Mouse (Mus musculus): ENCODE results near the gene Mmgt2. TPM values are rescaled to one million over a fixed set of nuclear protein-coding genes. Genes with fewer than 3 reads are reported as not detected.
A peak's percentile ranks its signal among the peaks of the same experiment; 100 is the strongest.

Gene Mmgt2
- polyA plus RNA-seq, 1 experiment from 2014 or later, result 36.8 TPM

DNA sequence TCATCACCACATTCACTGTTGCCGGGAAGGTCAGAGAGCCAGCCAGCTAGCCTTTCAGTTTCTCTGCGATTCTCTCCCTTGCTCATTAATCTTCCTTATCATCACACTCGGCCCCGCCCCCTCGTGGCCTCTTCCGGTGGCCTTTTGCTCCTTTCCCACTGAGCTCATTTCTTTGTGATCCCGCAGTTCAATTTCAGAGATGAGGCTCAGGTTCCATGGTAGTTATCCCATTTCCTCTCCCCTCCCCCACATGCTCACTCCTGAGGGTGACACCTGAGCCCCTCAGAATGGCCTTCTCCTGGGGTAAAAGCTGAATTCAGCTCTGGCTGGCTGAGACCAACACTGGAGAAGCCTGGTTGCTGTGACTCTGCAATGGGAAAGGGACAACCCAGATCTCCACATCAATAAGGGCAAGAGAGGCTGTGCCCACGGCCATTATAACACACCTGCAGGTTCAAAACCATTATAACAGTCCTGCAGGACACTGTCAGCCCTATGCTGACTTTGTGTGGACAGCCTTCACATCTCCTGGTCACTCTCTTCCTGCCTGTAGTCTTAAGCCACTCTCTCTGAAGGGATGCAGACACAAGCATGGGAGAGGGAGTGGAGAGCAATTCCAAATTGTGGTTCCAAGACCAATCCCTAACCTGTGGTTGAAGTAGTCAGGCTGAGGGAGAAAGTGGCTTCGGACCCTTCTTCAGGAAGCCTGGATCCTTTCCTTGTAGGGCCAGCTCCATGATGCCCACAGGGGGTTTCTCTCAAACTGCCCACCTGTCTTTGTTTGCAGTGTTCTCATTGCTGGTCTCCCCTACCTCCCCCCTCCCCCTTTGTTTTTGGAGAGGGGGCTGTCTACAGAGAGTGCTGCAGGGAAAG lies 18.9 kb upstream of the Mmgt2 start:
- Histone ChIP-seq H3K4me1 (peaks cover 54% of the 10 kb centered on the region), H3K27ac (peak overlapping the region; percentile 93), H3K9ac (peak overlapping the region; percentile 45), H3K9me3 (no peaks in the 10 kb centered on the region), H3K36me3 (replicated peaks) (no peaks in the 10 kb centered on the region), H3K27me3 (no peaks in the 10 kb centered on the region), H3K4me2 (peak overlapping the region; percentile 55), H3K4me3 (replicated peaks) (peak overlapping the region; percentile 24)
- WGBS, result 1% methylated on average over 9 of the region's 9 CpGs
- peak; percentile 7; the same call in 1 of the 2 replicates for ATAC-seq (ENCODE audit: low FRiP score)

DNA sequence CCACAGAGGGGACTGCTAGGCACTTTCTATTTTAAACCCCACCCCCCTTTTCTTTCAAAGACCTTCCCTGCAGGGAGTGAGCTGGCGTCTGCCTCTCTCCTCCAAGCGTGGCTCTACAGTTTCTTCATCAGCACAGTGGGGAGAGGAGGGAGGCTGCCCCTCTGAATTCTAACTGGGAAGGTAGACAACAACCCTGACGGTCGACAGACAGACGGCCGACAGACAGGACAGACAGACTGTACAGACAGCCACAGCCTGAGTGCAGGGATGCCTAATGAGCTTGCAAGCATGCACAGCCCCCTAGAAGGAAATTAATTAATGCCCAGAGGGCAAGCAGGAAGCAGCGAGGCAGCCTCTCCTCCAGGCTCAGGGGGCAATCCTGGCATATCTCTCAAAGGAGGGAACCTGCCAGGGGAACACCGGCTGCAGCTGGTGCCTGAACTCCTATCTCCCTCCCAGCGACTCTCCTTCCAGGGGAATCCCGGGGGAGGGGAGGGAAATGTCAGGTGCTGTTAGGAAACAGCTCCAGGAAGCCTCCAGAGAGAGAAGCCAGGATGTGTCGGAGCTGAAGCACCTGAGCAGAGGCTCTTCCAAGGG lies 18.1 kb upstream of the Mmgt2 start:
- peak overlapping the region; percentile 93 for H3K27ac ChIP-seq
- peak overlapping the region; percentile 45 for H3K9ac ChIP-seq
- peak overlapping the region; percentile 55 for H3K4me2 ChIP-seq
- H3K27me3 ChIP-seq, result no peaks in the 10 kb centered on the region
- peaks cover 49% of the 10 kb centered on the region for H3K4me1 ChIP-seq
- ATAC-seq (ENCODE audit: low FRiP score), result peak; percentile 69
- no peaks in the 10 kb centered on the region for H3K9me3 ChIP-seq
- under 1% methylated on average over 11 of the region's 11 CpGs for WGBS
- peak overlapping the region; percentile 24 for H3K4me3 ChIP-seq (replicated peaks)
- H3K36me3 ChIP-seq (replicated peaks), result no peaks in the 10 kb centered on the region

DNA sequence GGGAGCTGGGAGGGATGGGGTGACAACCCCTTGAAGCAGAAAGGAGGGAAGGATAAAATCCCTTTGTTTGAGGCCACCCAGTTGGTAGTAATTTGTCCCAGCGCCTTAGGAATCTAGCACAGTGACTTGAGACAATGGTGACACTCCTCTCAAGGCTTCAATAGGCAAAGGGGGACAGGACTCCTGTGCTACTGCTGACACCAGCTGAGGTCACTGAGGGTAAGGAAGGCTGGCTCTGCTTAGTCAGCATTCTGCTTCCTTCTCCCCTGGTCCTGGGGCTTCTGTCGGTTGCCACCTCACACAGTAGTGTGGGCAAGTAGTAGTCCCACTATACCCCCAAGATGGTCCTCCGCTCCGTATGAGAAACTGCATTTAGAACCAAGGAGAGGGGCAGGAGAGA lies 17.3 kb upstream of the Mmgt2 start:
- H3K4me3 ChIP-seq (replicated peaks), result no peak overlapping the region
- H3K9me3 ChIP-seq, result no peaks in the 10 kb centered on the region
- H3K9ac ChIP-seq, result peak overlapping the region; percentile 17; the same call in 1 of the 2 replicates
- H3K4me1 ChIP-seq, result peaks cover 47% of the 10 kb centered on the region
- H3K27ac ChIP-seq, result peak overlapping the region; percentile 93
- no peaks in the 10 kb centered on the region for H3K27me3 ChIP-seq
- peak overlapping the region; percentile 55 for H3K4me2 ChIP-seq
- 20% methylated on average over 4 of the region's 4 CpGs for WGBS
- 0 out of 2 replicates have a peak, but pooled peaks have one; percentile 14 for ATAC-seq (ENCODE audit: low FRiP score)
- H3K36me3 ChIP-seq (replicated peaks), result no peaks in the 10 kb centered on the region

DNA sequence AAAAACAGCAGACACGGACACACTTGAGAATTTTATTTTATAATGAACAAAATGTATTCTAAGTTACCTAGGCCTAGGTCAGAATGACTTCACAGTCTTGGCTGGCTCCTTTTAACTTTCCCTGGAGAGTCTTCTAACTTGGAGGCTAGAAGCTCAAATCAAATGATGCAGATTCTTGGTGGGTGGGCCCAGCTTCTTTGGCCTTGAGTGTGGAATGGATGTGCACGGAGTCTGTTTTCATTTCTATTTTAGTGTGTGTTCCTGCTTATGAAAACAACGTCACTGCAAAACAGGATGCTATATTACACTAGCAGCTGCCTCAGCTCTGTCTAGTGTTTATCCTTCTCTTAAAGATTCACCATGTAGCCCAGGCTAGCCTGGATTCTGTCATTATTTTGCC lies 13.1 kb upstream of the Mmgt2 start:
- Histone ChIP-seq H3K4me2 (no peak overlapping the region), H3K36me3 (replicated peaks) (no peaks in the 10 kb centered on the region), H3K9ac (no peak overlapping the region), H3K27ac (no peak overlapping the region), H3K4me1 (peaks cover 25% of the 10 kb centered on the region), H3K27me3 (no peaks in the 10 kb centered on the region), H3K9me3 (no peaks in the 10 kb centered on the region), H3K4me3 (replicated peaks) (no peak overlapping the region)
- 82% methylated on average over 3 of the region's 3 CpGs for WGBS
- ATAC-seq (ENCODE audit: low FRiP score), result no peak

DNA sequence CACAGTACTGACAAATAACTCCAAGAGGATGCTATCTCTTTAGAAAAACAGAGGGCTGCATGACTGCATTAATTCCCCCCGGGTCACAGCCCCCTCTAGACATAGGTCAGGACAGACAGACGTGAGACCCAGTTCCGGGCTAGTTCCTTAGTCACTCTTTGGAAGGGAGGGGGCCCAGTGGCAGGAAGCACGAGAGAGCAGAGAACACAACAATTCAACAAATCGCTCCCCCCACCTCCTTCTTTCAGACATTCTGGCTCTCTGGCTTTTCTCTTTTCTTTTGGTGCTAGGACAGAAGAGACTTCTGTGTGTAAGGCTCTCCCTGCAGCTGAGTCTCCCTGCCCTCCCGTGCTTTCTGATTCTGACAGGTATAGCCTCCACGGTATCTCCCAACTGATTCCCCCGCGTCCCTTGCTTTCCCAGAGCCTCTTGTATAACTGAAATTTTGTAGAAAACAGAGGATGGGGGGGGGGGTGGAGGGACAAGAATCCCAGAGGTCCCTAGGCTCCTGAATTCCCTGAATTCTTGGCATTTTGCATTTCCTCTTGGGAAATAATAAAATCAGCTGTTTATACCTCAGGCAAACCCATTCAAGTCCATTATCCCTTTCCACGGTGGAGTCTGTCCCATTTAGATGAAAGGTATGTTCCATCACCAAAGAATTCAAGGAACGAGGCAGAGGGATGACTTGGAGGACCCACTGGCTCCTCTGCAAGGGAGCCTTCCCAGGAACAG lies 12.2 kb upstream of the Mmgt2 start:
- Histone ChIP-seq H3K4me1 (peaks cover 16% of the 10 kb centered on the region), H3K4me2 (no peak overlapping the region), H3K36me3 (replicated peaks) (no peaks in the 10 kb centered on the region), H3K9me3 (no peaks in the 10 kb centered on the region), H3K9ac (0 out of 2 replicates have a peak overlapping the region, but pooled peaks have one; percentile 2), H3K27ac (no peak overlapping the region), H3K4me3 (replicated peaks) (no peak overlapping the region), H3K27me3 (no peaks in the 10 kb centered on the region)
- no peak for ATAC-seq (ENCODE audit: low FRiP score)
- WGBS, result 65% methylated on average over 11 of the region's 11 CpGs

DNA sequence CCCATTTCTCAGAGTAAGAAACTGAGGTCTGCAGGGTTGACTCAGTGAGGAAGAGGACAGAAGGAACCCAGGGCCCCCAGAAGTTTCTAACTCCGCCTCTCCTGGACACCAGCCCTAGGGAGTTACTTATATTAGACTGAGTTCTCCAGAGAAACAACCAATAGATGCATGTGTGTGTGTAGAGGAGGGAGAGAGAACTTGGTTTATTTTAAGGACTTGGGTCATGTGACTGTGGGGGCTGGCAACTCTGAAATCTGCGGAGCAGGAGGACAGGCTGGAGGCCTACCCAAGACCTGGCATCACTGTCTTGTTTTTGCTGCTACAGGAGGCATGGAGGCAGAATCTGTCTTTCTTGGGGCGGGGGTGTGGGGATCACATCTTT lies 11.6 kb upstream of the Mmgt2 start:
- Histone ChIP-seq H3K9ac (no peak overlapping the region), H3K4me1 (peaks cover 10% of the 10 kb centered on the region), H3K4me2 (no peak overlapping the region), H3K27ac (no peak overlapping the region), H3K9me3 (no peaks in the 10 kb centered on the region), H3K4me3 (replicated peaks) (no peak overlapping the region), H3K27me3 (no peaks in the 10 kb centered on the region), H3K36me3 (replicated peaks) (no peaks in the 10 kb centered on the region)
- 86% methylated on average over 3 of the region's 3 CpGs for WGBS
- ATAC-seq (ENCODE audit: low FRiP score), result no peak

DNA sequence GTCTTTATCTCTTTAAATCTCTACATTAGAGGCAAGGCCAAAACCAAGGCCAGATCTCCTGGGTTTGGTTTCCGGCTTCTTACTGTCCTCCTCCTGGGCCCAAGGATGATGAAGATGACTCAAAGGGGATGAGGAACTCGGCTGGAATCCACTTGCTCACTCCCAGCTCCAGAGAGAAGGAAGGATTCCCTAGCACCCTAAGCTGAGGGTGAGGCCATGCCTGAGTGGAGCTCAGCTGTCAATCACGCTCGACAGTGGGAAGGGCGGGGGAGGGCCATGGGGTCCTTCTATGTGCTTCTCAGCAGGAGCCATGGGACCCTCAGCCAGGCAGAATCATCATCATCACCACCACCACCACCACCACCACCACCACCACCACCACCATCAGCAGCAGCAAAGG lies 11.1 kb upstream of the Mmgt2 start:
- Histone ChIP-seq H3K27ac (no peak overlapping the region), H3K4me1 (peaks cover 10% of the 10 kb centered on the region), H3K4me3 (replicated peaks) (no peak overlapping the region), H3K9me3 (no peaks in the 10 kb centered on the region), H3K9ac (no peak overlapping the region), H3K4me2 (no peak overlapping the region), H3K27me3 (no peaks in the 10 kb centered on the region), H3K36me3 (replicated peaks) (no peaks in the 10 kb centered on the region)
- 76% methylated on average over 5 of the region's 5 CpGs for WGBS
- no peak for ATAC-seq (ENCODE audit: low FRiP score)

DNA sequence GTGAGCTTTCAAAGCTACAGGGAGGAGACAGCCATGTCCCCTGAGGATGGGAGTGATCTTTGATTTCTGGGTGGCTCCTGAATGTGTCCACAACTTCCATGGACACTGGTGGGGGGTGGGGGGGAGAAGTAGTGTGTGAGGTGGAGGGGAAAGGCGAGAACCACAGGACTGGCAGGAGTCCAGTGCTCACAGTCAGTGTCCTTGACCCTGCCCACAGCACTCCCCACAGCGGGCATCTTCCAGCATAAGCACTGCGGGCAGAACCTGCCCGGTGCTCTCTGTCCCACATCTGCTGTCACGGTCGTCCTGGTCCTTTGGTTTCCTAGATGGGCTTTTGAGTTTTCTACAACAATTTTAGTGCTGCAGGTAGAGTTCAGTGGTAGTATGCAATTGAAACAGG lies 10.7 kb upstream of the Mmgt2 start:
- Histone ChIP-seq H3K4me2 (no peak overlapping the region), H3K9ac (no peak overlapping the region), H3K27me3 (no peaks in the 10 kb centered on the region), H3K9me3 (no peaks in the 10 kb centered on the region), H3K4me1 (peaks cover 14% of the 10 kb centered on the region), H3K36me3 (replicated peaks) (no peaks in the 10 kb centered on the region), H3K27ac (no peak overlapping the region), H3K4me3 (replicated peaks) (no peak overlapping the region)
- ATAC-seq (ENCODE audit: low FRiP score), result no peak
- 89% methylated on average over 6 of the region's 6 CpGs for WGBS

DNA sequence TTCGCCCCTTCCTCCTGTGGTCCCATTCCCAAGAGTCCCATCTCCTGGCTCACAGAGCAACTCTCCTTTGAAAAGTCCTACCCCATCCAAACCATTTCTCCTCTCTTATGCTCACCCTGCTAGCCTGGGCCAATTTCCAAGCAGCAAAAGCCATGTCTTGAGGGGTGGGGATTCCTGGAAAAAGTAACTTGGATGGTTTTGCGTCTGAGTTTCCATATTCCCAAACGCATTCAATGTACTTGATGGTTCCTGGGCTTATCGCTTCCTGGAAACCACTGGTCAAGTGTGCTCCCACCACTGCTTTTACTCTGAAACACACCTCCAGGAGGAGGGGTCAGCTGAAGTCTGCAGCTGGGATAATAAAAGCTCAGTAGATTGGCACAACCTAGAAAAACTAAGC lies 10.1 kb upstream of the Mmgt2 start:
- H3K4me3 ChIP-seq (replicated peaks), result no peak overlapping the region
- ATAC-seq (ENCODE audit: low FRiP score), result no peak
- H3K4me2 ChIP-seq, result no peak overlapping the region
- WGBS, result 95% methylated on average over 4 of the region's 4 CpGs
- no peak overlapping the region for H3K27ac ChIP-seq
- H3K27me3 ChIP-seq, result no peaks in the 10 kb centered on the region
- no peaks in the 10 kb centered on the region for H3K9me3 ChIP-seq
- no peaks in the 10 kb centered on the region for H3K36me3 ChIP-seq (replicated peaks)
- H3K4me1 ChIP-seq, result peaks cover 20% of the 10 kb centered on the region
- H3K9ac ChIP-seq, result no peak overlapping the region

DNA sequence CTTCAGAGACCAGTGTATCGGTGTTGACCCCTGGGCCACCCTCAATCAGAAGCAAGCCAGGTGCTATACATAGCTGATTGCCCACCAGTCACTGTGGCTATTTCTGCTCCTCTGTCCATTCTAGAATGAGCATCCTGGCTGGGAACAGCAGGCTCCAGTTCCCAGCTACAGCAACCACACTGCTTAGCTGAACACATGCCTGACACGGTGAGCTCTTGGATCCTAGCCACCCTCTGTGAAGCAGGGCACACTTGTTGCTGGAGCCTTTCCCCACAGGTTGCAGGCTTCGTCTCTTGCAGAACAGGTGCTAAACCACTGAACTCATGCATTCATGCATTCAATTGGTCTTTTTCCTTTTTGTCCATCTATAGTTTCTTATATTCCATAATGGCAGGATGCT lies 8.1 kb upstream of the Mmgt2 start:
- H3K36me3 ChIP-seq (replicated peaks), result no peaks in the 10 kb centered on the region
- no peak overlapping the region for H3K27ac ChIP-seq
- no peak overlapping the region for H3K4me3 ChIP-seq (replicated peaks)
- H3K9me3 ChIP-seq, result no peaks in the 10 kb centered on the region
- H3K4me2 ChIP-seq, result no peak overlapping the region
- H3K9ac ChIP-seq, result no peak overlapping the region
- peaks cover 30% of the 10 kb centered on the region for H3K4me1 ChIP-seq
- H3K27me3 ChIP-seq, result no peaks in the 10 kb centered on the region
- ATAC-seq (ENCODE audit: low FRiP score), result no peak
- whole genome bisulfite sequencing, result 84% methylated on average over 3 of the region's 3 CpGs

DNA sequence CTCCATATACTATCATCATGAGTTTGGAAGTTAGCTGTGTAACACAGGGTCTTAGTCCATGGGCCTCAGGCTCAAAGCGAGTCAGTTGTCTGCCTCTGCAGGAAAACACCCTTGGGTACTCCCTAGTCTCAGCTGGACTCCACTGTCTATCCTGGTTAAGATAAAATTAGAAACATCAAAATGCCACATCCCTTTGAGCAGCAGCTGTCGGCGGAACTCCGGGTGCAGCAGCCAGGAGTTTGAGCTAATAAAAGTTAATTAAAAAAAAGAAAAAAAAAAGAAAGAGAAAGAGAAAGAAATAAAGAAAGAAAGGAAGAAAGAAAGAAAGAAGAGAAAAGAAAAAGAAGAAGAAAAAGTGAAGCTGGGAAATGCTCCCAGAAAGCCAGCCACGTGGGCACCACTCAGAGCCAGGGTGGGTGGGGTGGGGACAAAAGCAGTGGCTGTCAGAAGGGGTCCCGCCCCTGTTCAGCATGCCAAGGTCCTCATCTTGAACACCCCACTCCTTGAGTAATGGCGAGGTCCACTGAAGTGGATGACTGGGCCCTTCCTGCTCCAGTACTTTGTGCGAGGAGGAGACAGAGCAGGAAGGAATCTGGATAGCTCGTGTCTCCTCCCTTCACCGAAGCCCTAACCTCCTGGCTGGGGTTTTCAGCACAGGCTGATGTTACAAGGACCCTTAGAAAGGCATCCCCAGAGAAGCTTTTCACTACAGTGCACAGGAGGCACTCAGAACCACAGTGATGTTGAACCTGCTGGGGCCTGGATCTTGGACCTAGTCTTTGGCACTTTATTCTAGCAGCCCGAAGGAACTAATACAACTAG lies 6.2 kb upstream of the Mmgt2 start:
- Histone ChIP-seq H3K27ac (peak overlapping the region; percentile 36; the same call in 1 of the 2 replicates), H3K9me3 (no peaks in the 10 kb centered on the region), H3K4me2 (no peak overlapping the region), H3K4me1 (peaks cover 44% of the 10 kb centered on the region), H3K27me3 (no peaks in the 10 kb centered on the region), H3K9ac (no peak overlapping the region), H3K36me3 (replicated peaks) (no peaks in the 10 kb centered on the region), H3K4me3 (replicated peaks) (no peak overlapping the region)
- WGBS, result 64% methylated on average over 11 of the region's 11 CpGs
- ATAC-seq (ENCODE audit: low FRiP score), result no peak
